Mouse (Mus musculus): ENCODE results near the gene Anks1b.

- TF ChIP-seq POLR2A (IDR thresholded peaks at IDR 0.05; ENCODE audit: low read depth, low read length) (no peak), CTCF (IDR thresholded peaks at IDR 0.05; ENCODE audit: extremely low read depth, insufficient read length, insufficient replicate concordance, low read depth, low read length) (no peak)
Measured at GRCm38 (mm10) chr10:90811446-90811845, 938.1 kb downstream of the Anks1b start.

Data from small intestine, adult 2 months (tissue).